ENCODE assay signal across 13 mouse cellular contexts in the genomic region with DNA sequence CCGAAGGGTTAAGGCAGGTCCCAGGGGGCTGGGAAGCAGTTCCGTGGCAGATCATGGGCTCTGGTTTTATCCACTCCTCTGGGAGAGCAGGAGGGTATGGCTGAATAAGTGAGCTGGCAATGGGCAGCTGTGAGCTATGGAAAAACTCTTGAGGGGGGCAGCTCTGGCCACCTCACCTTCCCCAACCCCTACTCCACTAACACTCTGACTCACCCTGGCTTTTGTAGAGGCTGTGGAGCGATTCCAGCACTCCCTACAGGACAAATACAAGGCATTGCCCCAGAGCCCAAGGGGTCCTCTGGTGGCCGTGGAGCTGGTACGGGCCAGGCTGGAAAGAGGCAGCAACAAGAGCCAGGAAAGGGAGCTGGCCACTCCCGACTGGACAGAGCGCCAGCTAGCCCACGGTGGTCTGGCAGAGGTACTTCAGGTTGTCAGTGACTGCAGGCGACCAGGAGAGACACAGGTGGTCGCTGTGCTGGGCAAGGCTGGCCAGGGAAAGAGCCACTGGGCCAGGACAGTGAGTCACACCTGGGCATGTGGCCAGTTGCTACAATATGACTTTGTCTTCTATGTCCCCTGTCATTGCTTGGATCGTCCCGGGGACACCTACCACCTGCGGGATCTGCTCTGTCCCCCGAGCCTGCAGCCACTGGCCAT. TPM values are rescaled to one million over a fixed set of nuclear protein-coding genes. Genes with fewer than 3 reads are reported as not detected.
A peak's percentile ranks its signal among the peaks of the same experiment; 100 is the strongest.
DNase-seq lines count a peak whose midpoint lies in the region; ATAC-seq and TF ChIP-seq lines count a peak whose summit lies in the region.
"Had no signal": no experiment of that assay in that cellular context is flagged by ENCODE, and none has a peak within 500 bp of the region (broad histone marks: within the 10 kb centered on the region; RNA-seq: fewer than 3 reads in every experiment).

No protein-coding gene starts in this region.

- 0 out of 2 replicates have a peak, but pooled peaks cover 3% of the 10 kb centered on the region for H3K4me1 ChIP-seq in hindbrain, postnatal 0 days (ENCODE audit: insufficient read depth, low read length)
- peaks cover 6% of the 10 kb centered on the region for H3K4me1 ChIP-seq in hindbrain, embryonic 16.5 days (ENCODE audit: control insufficient read depth, insufficient read depth, low read depth, low read length)
- peaks cover 15% of the 10 kb centered on the region for H3K4me1 ChIP-seq in cerebellum, adult 2 months (ENCODE audit: control insufficient read depth, insufficient read depth, low read length)
- H3K4me1 ChIP-seq: embryonic facial prominence, embryonic 12.5 days; midbrain, embryonic 12.5 days had no signal

- no peak overlapping the region for H3K4me2 ChIP-seq in hindbrain, postnatal 0 days (ENCODE audit: low read depth, low read length)
- H3K4me2 ChIP-seq in hindbrain, embryonic 16.5 days (ENCODE audit: low read length), result no peak overlapping the region
- H3K4me2 ChIP-seq: embryonic facial prominence, embryonic 12.5 days; midbrain, embryonic 12.5 days had no signal

- no peak overlapping the region for H3K27ac ChIP-seq in hindbrain, postnatal 0 days
- H3K27ac ChIP-seq in hindbrain, embryonic 16.5 days (ENCODE audit: low read depth, low read length), result no peak overlapping the region
- 0 out of 2 replicates have a peak overlapping the region, but pooled peaks have one; percentile 0 for H3K27ac ChIP-seq in cerebellum, adult 2 months (ENCODE audit: insufficient read depth, low read length)
- H3K27ac ChIP-seq: embryonic facial prominence, embryonic 12.5 days; forebrain, embryonic 10.5 days; left cerebral cortex, adult 2 months; midbrain, embryonic 12.5 days; stomach, postnatal 0 days had no signal

- 56% methylated on average over 14 of the region's 14 CpGs for WGBS in hindbrain, postnatal 0 days
- 62% methylated on average over 14 of the region's 14 CpGs for WGBS in hindbrain, embryonic 16.5 days
- WGBS in cerebellum, adult 2 months, result 9% methylated on average over 14 of the region's 14 CpGs

- peak; percentile 36 for TF ChIP-seq CTCF in hindbrain, postnatal 0 days (IDR thresholded peaks at IDR 0.05; ENCODE audit: low read depth)
- TF ChIP-seq CTCF in cerebellum, adult 2 months (IDR thresholded peaks at IDR 0.05; ENCODE audit: borderline replicate concordance, insufficient read depth, low read depth, low read length), result peak; percentile 43; the same call in 1 of the 2 replicates

- TF ChIP-seq POLR2A in cerebellum, adult 2 months (IDR thresholded peaks at IDR 0.05; ENCODE audit: borderline replicate concordance, insufficient read depth, low read length), result no peak

- no peak for DNase-seq in hindbrain, postnatal 0 days (ENCODE audit: low spot score)
- peak; percentile 44 for DNase-seq in 3T3-L1 (ENCODE audit: low read depth, low spot score)
- DNase-seq in NIH3T3 (ENCODE audit: low read depth), result peak; percentile 63
- peak; percentile 88 to 93 for DNase-seq in cerebellum, adult 2 months
- no peak for DNase-seq in layer of hippocampus, postnatal 14 days (ENCODE audit: low spot score in 2 of 2)
- no peak for DNase-seq in testis, postnatal 14 days (ENCODE audit: low spot score)
- DNase-seq: lung, postnatal 14 days had no signal

- peak; percentile 65 for ATAC-seq in hindbrain, postnatal 0 days
- ATAC-seq in hindbrain, embryonic 16.5 days, result no peak

- H3K4me3 ChIP-seq in hindbrain, postnatal 0 days (ENCODE audit: low read length), result no peak overlapping the region
- no peak overlapping the region for H3K4me3 ChIP-seq in hindbrain, embryonic 16.5 days (ENCODE audit: low read length)
- no peak overlapping the region for H3K4me3 ChIP-seq in cerebellum, adult 2 months (replicated peaks; ENCODE audit: insufficient read depth, low read depth, low read length)
- H3K4me3 ChIP-seq: embryonic facial prominence, embryonic 12.5 days; forebrain, embryonic 10.5 days; left cerebral cortex, adult 2 months; midbrain, embryonic 12.5 days had no signal

- no peaks in the 10 kb centered on the region for H3K9me3 ChIP-seq in hindbrain, postnatal 0 days (ENCODE audit: low read length)
- no peaks in the 10 kb centered on the region for H3K9me3 ChIP-seq in hindbrain, embryonic 16.5 days (ENCODE audit: control insufficient read depth, low read length)
- H3K9me3 ChIP-seq: embryonic facial prominence, embryonic 12.5 days; forebrain, embryonic 10.5 days; midbrain, embryonic 12.5 days had no signal

- no peak overlapping the region for H3K9ac ChIP-seq in hindbrain, postnatal 0 days (replicated peaks; ENCODE audit: low read length)
- no peak overlapping the region for H3K9ac ChIP-seq in hindbrain, embryonic 16.5 days (ENCODE audit: low read depth, low read length)
- H3K9ac ChIP-seq: embryonic facial prominence, embryonic 12.5 days; midbrain, embryonic 12.5 days had no signal

- no peaks in the 10 kb centered on the region for H3K36me3 ChIP-seq in hindbrain, postnatal 0 days (ENCODE audit: insufficient read depth, low read length)
- H3K36me3 ChIP-seq in hindbrain, embryonic 16.5 days (ENCODE audit: control insufficient read depth, insufficient read depth, low read length), result no peaks in the 10 kb centered on the region
- H3K36me3 ChIP-seq: embryonic facial prominence, embryonic 12.5 days; forebrain, embryonic 10.5 days; midbrain, embryonic 12.5 days had no signal

- no peaks in the 10 kb centered on the region for H3K27me3 ChIP-seq in hindbrain, postnatal 0 days (ENCODE audit: insufficient read depth, low read length)
- no peaks in the 10 kb centered on the region for H3K27me3 ChIP-seq in hindbrain, embryonic 16.5 days (replicated peaks; ENCODE audit: control insufficient read depth, insufficient read depth, low read length)
- H3K27me3 ChIP-seq in cerebellum, adult 2 months (ENCODE audit: control insufficient read depth, insufficient read depth, low read length), result no peaks in the 10 kb centered on the region
- H3K27me3 ChIP-seq: midbrain, embryonic 12.5 days had no signal

RNA-seq across cellular contexts. Expression of gene Ciita, which starts 30.7 kb away (rescaled TPM):
- 0.07 TPM in 1 of 2 replicates, not detected in the other for total RNA-seq in hindbrain, postnatal 0 days (2014; rRNA removed)
- 0.14 and 0.18 TPM in 2 replicates for polyA plus RNA-seq in hindbrain, postnatal 0 days (2015; fragmentation: Nextera tagmentation; extraction: Ambion mirVana)
- polyA plus RNA-seq in hindbrain, embryonic 16.5 days (2015; fragmentation: Nextera tagmentation; extraction: Ambion mirVana), result 0.46 and 0.54 TPM in 2 replicates
- 0.11 and 0.22 TPM in 2 replicates for polyA plus RNA-seq in cerebellum, adult 2 months (2012; rRNA removed)
- total RNA-seq in layer of hippocampus, postnatal 14 days (2021), result under 1 TPM in 1 of 2 experiments, not detected in 1; 0.38 TPM

RNA-seq across cellular contexts. Expression of gene Dexi, which starts 32.2 kb away (rescaled TPM):
- 36.2 and 50.7 TPM in 2 replicates for total RNA-seq in hindbrain, postnatal 0 days (2014; rRNA removed)
- polyA plus RNA-seq in hindbrain, postnatal 0 days (2015; fragmentation: Nextera tagmentation; extraction: Ambion mirVana), result 21.6 and 22.8 TPM in 2 replicates
- 8.7 and 16.9 TPM in 2 replicates for polyA plus RNA-seq in hindbrain, embryonic 16.5 days (2015; fragmentation: Nextera tagmentation; extraction: Ambion mirVana)
- polyA plus RNA-seq in cerebellum, adult 2 months (2012; rRNA removed), result 126 and 143 TPM in 2 replicates
- 10 to 100 TPM; 45.7 to 46.9 TPM for total RNA-seq in layer of hippocampus, postnatal 14 days (2021)

RNA-seq across cellular contexts. Expression of gene Clec16a, which starts 34.5 kb away (rescaled TPM):
- 62.5 and 70.1 TPM in 2 replicates for total RNA-seq in hindbrain, postnatal 0 days (2014; rRNA removed)
- polyA plus RNA-seq in hindbrain, postnatal 0 days (2015; fragmentation: Nextera tagmentation; extraction: Ambion mirVana), result 62.8 and 67.8 TPM in 2 replicates
- polyA plus RNA-seq in hindbrain, embryonic 16.5 days (2015; fragmentation: Nextera tagmentation; extraction: Ambion mirVana), result 60.7 and 66.7 TPM in 2 replicates
- 48.7 and 51.2 TPM in 2 replicates for polyA plus RNA-seq in cerebellum, adult 2 months (2012; rRNA removed)
- total RNA-seq in layer of hippocampus, postnatal 14 days (2021), result 10 to 100 TPM; 72.6 to 77.5 TPM

Comparison
In these comparisons a context has a peak if more than half of its experiments do, and no peak if none do; other contexts are left out.
1. DNase-seq: peak in 3T3-L1 (single experiment), NIH3T3 (single experiment) and cerebellum, adult 2 months (2 of 2); none in hindbrain, postnatal 0 days (single experiment), layer of hippocampus, postnatal 14 days (0 of 2) and testis, postnatal 14 days (single experiment).